Mouse (Mus musculus): ENCODE data around the gene Hist1h4d.
"Not testable (repeated sequence)": the region's sequence is repeated elsewhere in the genome, so short reads cannot be mapped to it uniquely, and the experiment has no call there.

Hist1h4d gene

DNA sequence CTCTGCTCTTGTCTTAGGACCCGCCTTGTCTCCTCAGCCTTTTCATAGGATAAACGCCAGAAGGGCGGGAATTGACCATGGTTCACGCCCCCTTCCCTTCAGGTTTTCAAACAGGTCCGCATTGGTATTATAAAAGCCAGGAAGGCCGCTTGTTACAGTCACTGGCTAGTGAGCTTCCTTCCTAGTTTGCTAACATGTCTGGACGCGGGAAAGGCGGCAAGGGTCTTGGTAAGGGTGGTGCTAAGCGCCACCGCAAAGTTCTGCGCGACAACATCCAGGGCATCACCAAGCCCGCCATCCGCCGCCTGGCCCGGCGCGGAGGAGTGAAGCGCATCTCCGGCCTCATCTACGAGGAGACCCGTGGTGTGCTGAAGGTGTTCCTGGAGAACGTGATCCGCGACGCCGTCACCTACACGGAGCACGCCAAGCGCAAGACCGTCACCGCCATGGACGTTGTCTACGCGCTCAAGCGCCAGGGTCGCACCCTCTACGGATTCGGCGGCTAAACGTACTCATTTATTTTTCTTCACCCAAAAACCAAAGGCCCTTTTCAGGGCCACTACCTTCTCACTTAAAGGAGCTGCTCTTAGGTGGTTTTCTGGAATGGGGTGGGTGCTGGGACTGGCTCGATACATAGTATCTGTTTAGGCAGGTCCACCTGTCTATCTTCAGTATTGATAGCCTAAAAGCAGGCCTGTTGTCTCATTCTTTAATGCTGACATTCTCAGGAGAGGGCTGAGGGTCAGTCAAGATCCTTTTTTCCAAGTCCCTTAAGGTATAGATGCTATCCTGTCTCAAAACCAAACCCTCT is at the start of gene Hist1h4d:
Gene Hist1h4d, plus strand, starts transcription at position 191 of the 811 bp plus-strand sequence.
- peak; percentile 95 to 97 for DNase-seq (ENCODE audit: low spot score in 2 of 2)

DNA sequence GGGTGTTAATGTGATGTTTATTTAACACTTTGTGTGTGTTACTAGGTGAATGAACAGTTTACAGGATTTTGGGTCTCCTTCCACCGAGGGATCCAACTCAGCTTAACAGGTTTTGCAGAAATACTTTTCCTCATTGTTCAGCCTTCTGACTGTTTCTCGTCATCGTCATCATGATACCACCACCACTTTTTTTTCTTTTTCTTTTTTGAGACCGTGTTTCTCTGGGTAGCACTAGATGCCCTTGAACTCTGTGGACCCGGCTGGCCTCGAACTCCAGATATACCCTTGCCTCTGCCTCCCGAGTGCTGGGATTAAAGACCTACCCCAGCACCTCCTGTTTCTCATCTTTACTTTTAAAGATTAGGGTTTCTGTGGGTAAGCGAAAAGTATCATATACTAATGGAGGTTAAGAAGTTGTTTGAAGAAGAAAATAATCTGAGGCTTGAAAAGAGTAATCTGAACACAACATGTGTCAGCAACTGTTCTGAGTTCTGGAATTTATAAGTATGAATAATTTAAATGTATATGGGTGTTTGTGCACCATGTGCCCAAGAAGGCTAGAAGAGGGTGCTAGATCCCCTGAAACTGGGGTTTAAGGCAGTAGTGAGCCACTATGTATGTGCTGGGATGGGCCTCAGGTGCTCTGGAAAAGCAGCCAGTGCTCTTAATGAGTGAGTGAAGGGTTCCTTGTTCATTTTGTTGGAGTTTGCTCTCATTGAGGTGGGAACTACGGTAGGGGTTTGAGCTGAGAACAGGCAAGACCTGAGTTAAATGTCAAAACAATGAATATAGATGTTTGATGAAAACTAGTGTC is 48.9 kb upstream of the Hist1h4d start:
- no peak for DNase-seq (ENCODE audit: low spot score in 2 of 2)

DNA sequence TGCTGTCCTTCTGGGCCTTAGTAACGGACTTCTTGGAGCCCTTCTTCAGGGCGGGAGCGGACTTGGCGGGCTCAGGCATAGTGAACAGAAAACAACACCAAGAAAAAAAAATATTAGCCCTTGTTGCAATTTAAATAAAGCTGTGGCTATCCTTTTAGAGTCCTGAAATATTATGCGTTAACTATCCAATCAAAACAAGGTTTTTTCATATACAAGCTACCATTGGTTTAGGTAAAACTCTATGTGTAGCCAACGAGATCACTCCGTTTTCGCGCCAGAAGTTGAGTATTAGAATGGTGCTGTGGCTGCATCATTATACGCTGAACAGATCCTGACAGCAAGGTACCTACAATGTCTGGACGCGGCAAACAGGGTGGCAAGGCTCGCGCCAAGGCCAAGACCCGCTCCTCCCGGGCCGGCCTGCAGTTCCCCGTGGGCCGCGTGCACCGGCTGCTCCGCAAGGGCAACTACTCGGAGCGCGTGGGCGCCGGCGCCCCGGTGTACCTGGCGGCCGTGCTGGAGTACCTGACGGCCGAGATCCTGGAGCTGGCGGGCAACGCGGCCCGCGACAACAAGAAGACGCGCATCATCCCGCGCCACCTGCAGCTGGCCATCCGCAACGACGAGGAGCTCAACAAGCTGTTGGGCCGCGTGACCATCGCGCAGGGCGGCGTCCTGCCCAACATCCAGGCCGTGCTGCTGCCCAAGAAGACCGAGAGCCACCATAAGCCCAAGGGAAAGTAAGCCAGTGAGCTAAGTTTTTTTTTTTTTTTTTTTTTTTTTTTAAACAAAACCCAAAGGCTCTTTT is 47.6 kb upstream of the Hist1h4d start, which contains the start of gene Hist1h2af:
Gene Hist1h2af, plus strand, starts transcription at position 347 of the 808 bp plus-strand sequence.
- peak; percentile 61 to 64 for DNase-seq (ENCODE audit: low spot score in 2 of 2)

DNA sequence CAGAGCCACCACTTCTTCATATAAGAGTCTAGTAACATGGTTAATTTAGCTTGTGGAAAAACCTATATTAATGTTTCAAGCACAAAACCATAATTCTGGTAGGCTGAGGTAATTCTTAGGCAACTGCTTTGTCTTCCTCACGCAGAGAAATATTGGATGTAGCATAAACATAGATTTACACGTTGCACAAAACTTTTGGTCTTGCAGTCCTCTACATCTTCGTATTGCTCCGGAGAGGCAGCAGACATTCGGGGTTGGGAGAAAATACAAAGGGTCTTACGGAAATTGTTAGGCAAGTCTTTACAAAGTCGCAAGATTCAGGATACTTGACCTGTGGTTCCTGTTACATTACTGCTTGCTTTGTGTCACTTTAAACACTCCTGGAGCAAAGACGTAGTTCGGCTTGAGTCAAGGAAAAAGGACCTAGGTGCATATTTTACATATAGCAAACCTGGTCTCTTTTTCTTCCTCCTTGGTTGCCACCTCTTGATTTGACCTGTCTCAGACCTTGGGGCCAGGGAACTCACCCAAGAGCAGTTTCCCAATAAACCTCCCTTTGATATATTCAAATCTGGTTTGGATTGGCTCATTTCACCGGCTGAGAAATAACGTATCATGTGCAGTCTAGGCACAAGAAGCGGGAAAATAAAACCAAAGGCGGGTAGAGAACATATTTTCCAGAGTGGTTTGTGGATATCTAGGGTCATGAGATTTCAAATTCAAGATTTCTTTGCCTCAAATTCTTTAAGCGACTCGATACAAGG is 46.8 kb upstream of the Hist1h4d start:
- DNase-seq (ENCODE audit: low spot score in 2 of 2): no peak

DNA sequence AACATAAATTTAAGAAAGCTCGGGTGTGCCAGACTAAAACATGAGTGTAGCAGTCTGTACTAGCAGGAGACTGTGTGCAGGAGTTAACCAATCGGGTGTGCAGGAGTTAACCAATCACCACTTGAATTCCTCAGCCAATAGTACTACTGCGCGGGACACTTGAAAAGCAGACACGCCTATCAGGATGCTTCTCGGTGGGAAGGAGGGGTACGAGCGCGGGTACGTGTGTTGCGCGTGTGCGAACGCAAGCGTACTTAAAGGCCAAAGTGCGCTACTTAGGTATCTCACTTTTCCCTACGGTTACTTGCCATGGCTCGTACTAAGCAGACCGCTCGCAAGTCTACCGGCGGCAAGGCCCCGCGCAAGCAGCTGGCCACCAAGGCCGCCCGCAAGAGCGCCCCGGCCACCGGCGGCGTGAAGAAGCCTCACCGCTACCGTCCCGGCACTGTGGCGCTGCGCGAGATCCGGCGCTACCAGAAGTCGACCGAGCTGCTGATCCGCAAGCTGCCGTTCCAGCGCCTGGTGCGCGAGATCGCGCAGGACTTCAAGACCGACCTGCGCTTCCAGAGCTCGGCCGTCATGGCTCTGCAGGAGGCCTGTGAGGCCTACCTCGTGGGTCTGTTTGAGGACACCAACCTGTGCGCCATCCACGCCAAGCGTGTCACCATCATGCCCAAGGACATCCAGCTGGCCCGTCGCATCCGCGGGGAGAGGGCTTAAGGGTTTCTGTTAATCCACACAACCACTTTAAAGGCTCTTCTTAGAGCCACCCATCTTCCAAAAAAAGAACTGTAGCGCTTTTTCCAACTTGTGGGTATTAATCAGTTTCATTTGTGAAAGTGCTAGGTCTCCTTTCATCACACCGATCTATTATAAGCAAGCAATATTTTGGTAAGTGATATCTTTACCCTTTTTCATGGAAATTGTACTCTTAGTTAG is 46.0 kb upstream of the Hist1h4d start, which contains the start of gene Hist1h3g:
Gene Hist1h3g, plus strand, starts transcription at position 286 of the 939 bp plus-strand sequence.
- peak; percentile 89 to 90 for DNase-seq (ENCODE audit: low spot score in 2 of 2)

DNA sequence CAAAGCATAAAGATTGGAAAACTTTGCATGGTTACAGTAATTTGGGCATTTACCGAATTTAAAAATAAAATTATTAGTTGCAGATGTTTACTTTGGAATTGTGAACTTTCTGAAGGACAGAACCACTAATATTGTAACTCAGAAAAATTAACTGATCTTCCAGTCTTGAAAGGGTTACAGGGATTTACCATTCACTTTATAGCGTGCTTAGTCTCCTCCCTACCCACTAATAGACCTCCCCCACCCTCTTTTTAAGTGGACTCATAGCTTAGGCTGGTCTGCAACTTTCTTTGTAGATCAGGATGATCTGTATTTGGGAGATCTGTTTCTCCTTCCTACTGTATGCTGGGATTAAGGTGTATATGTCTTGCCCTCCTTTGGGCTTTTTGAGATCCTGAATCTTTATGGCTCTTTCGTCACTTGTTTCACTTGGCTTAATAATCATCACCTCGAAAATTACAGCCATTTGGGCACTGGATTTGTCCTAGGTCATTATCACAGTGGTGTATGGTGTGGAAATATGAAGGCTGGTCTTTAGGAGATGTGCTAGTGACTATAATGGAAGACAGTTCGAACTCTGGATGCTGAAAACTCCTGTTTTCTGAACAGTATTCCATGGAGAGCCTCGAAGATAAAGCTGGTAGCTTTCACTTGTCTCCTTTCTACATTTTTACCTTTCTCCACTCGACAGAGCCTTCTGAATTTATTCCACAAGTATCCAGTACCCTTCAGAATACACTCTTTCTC is 45.1 kb upstream of the Hist1h4d start:
- DNase-seq (ENCODE audit: low spot score in 2 of 2): no peak

DNA sequence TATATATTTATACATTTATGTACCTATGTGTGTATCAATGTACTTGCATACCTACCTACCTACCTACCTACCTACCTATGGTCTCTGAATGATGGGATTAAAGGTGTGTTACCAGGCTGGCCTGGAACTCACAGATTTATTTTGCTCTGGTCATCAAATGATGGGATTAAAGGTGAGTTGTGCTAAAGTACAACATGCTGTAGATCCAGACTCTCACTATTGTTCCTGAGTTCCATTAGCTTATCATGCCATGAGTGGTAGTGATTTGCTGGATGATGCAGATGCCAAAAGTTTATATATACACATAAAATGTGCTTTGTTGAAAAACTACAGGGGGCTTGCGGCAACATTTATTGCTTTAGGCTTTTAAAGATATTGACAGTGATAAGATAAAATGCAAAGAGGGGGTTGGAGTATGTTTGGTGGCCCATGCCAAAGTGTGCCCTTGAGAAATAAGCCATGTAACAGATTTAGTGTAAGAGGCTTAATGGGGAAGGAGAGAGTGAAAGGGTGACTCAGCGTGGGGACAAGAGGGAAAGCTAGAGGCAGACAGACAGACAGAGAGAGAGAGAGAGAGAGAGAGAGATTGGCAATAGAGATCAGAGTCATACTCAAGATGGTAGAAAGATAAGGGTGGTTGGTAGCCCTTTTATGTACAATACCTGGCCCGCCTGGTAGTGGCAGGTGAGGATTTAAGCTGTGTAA is 44.2 kb upstream of the Hist1h4d start:
- no peak for DNase-seq (ENCODE audit: low spot score in 2 of 2)

DNA sequence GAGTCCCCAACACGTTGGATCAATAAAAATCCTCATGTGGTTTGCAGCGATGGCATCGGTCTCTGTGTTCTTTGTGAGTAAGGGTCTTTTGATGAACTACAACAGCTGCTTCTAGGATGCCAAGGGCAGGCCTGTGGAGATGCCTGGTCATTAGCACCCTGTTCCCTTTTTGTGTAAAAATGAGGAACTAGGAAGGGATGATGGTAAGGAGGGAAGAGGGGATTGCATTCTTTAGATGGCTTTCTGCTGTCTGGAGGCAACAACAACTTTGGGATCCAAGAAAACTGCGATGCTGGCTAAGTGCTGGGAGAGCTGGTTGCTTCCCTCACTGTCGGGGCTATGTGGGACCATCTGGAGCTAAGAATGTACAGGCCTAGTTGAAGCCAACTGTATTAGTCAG is 43.1 kb upstream of the Hist1h4d start:
- no peak for DNase-seq (ENCODE audit: low spot score in 2 of 2)

DNA sequence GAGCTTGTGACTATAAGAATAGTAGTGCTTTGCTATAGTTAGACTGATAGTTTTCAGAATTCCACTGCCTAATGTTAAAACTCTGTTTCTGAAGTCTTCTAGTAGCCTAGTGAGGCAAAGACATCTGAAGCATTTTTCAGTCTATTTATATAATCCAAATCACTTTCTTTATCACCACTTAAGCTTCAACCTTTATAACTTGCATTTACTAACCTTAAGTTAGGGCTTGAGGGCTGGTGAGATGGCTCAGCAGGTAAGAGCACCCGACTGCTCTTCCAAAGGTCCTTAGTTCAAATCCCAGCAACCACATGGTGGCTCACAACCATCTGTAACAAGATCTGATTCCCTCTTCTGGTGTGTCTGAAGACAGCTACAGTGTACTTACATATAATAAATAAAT is 41.6 kb upstream of the Hist1h4d start:
- not testable (repeated sequence) for DNase-seq (ENCODE audit: low spot score in 2 of 2)

DNA sequence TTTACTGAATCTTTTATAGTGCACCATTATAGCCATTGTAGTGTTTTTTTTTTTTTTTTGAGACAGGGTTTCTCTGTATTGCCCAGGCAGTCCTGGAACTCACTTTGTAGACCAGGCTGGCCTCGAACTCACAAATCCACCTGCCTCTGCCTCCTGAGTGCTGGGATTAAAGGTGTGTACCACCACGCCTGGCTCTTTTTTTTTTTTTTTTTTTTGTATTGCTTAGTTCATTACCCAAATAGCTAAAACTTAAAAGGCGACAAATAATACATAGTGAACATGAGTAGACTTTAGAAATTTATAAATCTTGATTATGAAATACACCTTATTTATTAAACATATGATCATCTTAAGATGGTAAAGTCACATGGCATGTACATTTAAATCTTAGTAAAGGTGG is 39.9 kb upstream of the Hist1h4d start:
- no peak for DNase-seq (ENCODE audit: low spot score in 2 of 2)

DNA sequence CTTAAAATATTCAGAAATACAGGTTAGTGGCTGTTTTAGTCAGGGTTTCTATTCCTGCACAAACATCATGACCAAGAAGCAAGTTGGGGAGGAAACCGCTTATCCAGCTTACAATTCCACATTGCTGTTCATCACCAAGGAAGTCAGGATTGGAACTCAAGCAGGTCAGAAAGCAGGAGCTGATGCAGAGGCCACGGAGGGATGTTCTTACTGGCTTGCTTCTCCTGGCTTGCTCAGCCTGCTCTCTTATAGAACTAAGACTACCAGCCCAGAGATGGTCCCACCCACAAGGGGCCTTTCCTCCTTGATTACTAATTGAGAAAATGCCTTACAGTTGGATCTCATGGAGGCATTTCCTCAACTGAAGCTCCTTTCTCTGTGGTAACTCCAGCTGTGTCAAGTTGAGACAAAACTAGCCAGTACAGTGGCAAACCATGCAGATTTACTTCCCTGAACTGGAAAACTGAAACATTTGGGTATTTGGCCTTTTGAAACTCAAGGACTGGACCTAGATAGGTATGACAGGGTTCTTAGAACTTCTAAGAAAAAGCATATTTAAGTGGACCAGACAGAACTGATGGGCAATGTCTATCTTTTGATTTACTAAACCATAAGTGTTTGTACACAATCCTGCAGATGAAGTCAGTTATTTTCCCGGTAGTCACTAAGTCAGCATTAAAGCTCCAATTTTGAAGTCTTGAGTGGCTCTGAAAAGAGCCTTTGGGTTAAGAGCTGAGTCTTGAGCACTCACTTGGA is 39.0 kb upstream of the Hist1h4d start:
- DNase-seq (ENCODE audit: low spot score in 2 of 2): not testable (repeated sequence)

DNA sequence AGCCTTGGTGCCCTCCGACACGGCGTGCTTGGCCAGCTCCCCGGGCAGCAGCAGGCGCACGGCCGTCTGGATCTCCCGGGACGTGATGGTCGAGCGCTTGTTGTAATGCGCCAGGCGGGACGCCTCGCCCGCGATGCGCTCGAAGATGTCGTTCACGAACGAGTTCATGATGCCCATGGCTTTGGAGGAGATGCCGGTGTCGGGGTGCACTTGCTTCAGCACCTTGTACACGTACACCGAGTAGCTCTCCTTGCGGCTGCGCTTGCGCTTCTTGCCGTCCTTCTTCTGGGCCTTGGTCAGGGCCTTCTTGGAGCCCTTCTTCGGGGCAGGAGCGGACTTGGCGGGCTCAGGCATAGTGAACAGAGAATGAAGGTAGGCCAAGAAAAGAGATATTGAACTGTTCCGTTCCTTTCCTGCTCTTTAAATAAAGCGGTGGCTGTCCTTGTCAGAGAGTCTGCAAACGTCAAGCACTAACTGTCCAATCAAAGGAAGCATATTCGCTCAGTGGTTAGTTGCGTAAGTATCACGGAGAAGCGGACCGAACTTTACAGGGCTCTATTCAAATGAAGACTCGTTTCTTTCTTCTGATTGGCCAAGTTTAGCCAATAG is 38.3 kb upstream of the Hist1h4d start, which contains the start of gene Hist1h2bh:
Gene Hist1h2bh, minus strand, starts transcription at position 394 of the 609 bp plus-strand sequence.
- peak; percentile 50 to 63 for DNase-seq (ENCODE audit: low spot score in 2 of 2)

DNA sequence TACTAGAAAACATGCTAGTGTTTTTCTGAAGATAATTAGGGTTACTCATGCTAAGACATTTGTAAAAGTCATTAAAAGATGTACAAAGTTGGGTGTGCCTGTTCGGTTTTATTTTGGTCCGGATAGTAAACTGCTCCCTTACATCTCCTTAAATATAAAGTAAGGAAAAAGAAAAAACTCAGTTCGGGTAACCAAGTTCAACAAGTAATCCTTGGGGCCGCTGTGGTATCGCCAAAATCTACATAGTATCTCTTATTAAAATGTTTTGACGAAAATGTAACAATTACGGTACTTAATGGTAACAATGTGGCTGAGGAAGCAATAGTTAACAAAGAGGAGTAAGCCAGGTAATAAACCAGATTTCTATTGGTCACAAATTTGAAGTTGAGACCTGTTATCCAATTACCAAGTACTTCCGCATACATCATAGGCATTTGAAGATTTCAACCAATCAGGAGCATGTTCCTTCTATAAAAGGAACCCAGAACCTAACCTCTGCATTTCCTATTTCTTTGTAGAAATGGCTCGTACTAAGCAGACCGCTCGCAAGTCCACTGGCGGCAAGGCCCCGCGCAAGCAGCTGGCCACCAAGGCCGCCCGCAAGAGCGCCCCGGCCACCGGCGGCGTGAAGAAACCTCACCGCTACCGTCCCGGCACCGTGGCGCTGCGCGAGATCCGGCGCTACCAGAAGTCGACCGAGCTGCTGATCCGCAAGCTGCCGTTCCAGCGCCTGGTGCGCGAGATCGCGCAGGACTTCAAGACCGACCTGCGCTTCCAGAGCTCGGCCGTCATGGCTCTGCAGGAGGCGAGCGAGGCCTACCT is 37.2 kb upstream of the Hist1h4d start, which contains the start of gene Hist1h3f:
Gene Hist1h3f, plus strand, starts transcription at position 88 of the 822 bp plus-strand sequence.
- peak; percentile 57 to 66 for DNase-seq (ENCODE audit: low spot score in 2 of 2)

DNA sequence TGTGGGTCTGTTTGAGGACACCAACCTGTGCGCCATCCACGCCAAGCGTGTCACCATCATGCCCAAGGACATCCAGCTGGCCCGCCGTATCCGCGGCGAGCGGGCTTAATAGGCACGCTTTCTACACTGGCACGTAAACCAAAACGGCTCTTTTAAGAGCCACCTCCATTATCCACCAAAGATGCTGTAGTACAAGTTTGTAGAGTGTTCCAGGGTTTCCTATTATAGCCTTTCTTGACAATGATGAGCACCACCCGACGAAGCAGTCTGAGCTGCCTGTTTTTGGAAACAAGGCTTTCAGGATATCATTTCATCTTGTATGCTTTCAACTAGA is 36.6 kb upstream of the Hist1h4d start:
- not testable (repeated sequence) for DNase-seq (ENCODE audit: low spot score in 2 of 2)

DNA sequence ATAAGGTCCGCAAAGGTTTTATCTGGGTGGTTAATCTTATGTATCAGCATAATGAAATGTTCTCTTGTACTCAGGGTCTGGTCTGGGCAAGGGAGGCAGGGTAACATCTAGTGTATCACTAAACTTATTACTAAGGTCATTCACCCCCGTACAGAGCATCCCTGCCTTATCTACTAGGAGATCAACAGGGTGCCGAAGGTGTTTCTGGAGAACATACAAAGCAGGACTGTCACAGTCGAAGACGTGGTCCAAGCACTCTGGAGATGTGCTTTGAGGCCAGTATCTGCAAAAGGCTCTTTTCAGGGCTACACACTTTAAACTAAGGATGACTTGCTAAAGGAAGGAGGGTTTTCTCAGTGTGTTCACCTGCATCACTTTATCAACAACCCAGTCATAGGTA is 34.7 kb upstream of the Hist1h4d start:
- no peak for DNase-seq (ENCODE audit: low spot score in 2 of 2)

DNA sequence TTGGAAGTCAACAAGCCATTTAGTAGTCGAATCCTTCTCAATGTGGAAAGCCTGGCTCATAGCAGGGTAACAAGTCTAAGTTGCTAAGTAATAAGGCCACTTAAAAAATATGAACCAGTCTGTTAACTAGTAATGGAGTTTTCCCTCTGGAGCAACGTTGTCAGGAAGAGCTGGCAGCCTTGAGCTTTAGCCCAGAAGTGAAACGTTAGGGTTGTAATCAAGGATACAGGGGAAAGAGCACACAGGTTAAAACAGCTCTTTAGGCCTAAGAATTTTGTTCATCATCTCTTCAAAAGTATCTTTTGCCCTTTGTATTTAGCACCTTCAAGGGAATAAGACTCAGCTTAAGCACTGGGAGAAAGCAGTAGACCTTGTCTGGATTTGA is 30.6 kb upstream of the Hist1h4d start:
- DNase-seq (ENCODE audit: low spot score in 2 of 2): no peak
